Mouse (Mus musculus) kidney, adult 2 months (tissue): ENCODE data around the gene G430095P16Rik.

Experiments
- CTCF ChIP-seq: fragments of 200-500 bp; conservative IDR thresholded peaks from 2 replicates; pipeline ENCODE4 v1.5.1; 2011; ENCODE audit warnings: low read depth, mild to moderate bottlenecking, control low read depth, low read length, moderate library complexity, mixed read lengths; ENCODE audit not compliant: insufficient read depth, insufficient read length
- POLR2A ChIP-seq: fragments of 200-500 bp; IDR thresholded peaks from one replicate; pipeline ENCODE4 v1.6.1; 2011; ENCODE audit warnings: low read depth, low read length, control low read depth

DNA sequence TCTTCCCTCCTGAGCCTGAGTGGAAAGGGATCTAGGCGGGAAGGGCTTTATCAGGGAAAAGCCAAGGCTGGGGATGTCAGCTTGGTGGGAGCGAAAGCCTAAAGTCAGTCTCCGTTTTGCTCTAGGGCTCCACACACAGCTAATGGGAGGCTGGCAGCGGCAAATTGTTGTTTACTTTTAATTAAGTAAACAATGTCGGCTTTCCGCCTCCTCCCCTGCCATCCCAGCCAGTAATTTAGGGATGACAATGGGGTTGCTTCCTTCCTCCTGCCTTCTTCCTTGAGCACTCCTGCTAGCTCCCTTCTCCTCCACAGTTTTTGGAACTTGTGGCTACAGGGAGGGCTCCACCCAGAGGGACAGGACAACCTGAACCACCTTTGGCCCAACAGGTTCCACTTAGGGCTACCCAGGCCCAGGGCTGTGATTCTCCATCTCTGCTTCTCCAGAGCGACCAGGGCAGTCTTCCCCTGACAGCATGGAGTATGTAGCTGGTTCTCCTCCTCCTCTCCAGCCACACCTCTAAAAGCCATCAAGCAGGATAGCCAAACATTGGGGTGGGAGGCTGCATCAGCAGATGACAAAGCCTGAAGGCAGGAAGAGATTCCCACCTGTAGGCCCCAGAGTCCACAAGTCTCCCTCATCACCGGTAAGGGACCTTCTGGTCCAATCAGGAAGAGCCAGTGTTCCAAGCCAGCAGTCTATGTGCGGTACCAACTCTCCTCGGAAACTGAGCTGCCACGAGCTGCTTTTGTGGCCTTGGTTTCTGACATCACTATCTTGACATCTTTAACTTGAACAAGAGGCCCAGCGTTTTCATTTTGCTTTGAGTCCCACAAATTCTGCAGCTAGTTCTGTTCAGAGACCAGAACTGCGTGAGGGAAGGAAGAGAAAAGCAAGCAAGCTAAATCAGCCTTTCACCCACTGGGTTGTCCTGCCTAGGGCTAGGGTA lies 18.4 kb downstream of the G430095P16Rik start:
- TF ChIP-seq POLR2A (no peak), CTCF (no peak)
